Mouse (Mus musculus) hindbrain, embryonic 11.5 days (tissue): ENCODE results near the gene Riox1. TPM values are rescaled to one million over a fixed set of nuclear protein-coding genes. Genes with fewer than 3 reads are reported as not detected.
"Not testable (repeated sequence)": the region's sequence is repeated elsewhere in the genome, so short reads cannot be mapped to it uniquely, and the experiment has no call there.

Experiments
- ATAC-seq: fragments of 200-750 bp; cut with Nextera tagmentation; 2 replicates; pipeline ENCODE4 v1.8.0; 2017; ENCODE audit warnings: mild to moderate bottlenecking, moderate TSS enrichment, moderate library complexity; ENCODE audit not compliant: low FRiP score
- DNase-seq: peaks from one replicate; pipeline ENCODE4 v3.0.0-alpha.2; 2015; ENCODE audit warnings: low spot score
- H3K27ac ChIP-seq: fragments of 300-500 bp; sonication (generic); 2 replicates; pipeline ENCODE4 v1.5.1; 2014; ENCODE audit warnings: mild to moderate bottlenecking, low read depth, low read length
- H3K27me3 ChIP-seq: fragments of 300-500 bp; sonication (generic); 2 replicates; pipeline ENCODE4 v1.6.1; 2014; ENCODE audit warnings: mild to moderate bottlenecking, low read length, moderate library complexity, mixed read lengths; ENCODE audit not compliant: control insufficient read depth, insufficient read depth
- H3K36me3 ChIP-seq: fragments of 300-500 bp; sonication (generic); 2 replicates; pipeline ENCODE4 v1.6.1; 2014; ENCODE audit warnings: mild to moderate bottlenecking, low read length, moderate library complexity, mixed read lengths; ENCODE audit not compliant: control insufficient read depth, insufficient read depth
- H3K4me1 ChIP-seq: fragments of 300-500 bp; sonication (generic); replicated peaks from 2 replicates; pipeline ENCODE4 v1.6.1; 2014; ENCODE audit warnings: low read length, mixed read lengths; ENCODE audit not compliant: control insufficient read depth, insufficient read depth
- H3K4me2 ChIP-seq: fragments of 300-500 bp; sonication (generic); replicated peaks from 2 replicates; pipeline ENCODE4 v1.6.1; 2014; ENCODE audit warnings: mild to moderate bottlenecking, low read depth, low read length
- H3K4me3 ChIP-seq: fragments of 300-500 bp; sonication (generic); 2 replicates; pipeline ENCODE4 v1.5.1; 2014; ENCODE audit warnings: low read depth, low read length
- H3K9ac ChIP-seq: fragments of 300-500 bp; sonication (generic); 2 replicates; pipeline ENCODE4 v1.6.1; 2014; ENCODE audit warnings: low read depth, low read length
- H3K9me3 ChIP-seq: fragments of 300-500 bp; sonication (generic); 2 replicates; pipeline ENCODE4 v1.6.1; 2016; ENCODE audit warnings: low read length; ENCODE audit not compliant: control insufficient read depth
- WGBS: fragments of 180-500 bp; shearing (Covaris S2); extraction: QIAGEN DNeasy Blood & Tissue Kit; methylation state at CpG from one replicate; pipeline ENCODE4 v1.1.7; 2014; 5-methylcytosine and 5-hydroxymethylcytosine counted together
- polyA plus RNA-seq: library from polyadenylated mRNA; unstranded; fragments of >200 nt; fragmentation: Nextera tagmentation; extraction: Ambion mirVana; gene quantifications from 2 replicates; pipeline ENCODE4 v1.2.1, GENCODE M21; 2014

The Riox1 gene
- polyA plus RNA-seq, 1 experiment from 2014 or later: 14.9 TPM

DNA sequence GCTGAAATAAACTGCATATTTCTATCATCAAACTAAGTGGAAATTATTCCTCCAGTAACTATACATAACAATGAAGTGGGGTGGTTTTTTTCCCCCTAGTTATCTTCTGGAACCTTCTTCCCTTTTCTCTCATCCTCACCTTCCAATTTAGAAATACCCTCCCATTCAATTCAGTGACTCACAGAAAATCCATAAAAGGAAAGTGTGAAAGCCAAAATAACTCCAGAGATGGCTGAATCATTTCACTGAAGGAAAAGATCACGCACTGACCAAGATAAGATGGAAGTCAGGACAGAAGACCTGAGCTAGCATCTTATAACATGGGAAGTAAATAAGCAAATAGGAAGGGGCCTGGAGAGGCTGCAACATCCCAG is 26.9 kb upstream of the Riox1 start:
- Histone ChIP-seq H3K4me2 (no peak overlapping the region), H3K36me3 (no peaks in the 10 kb centered on the region), H3K27ac (no peak overlapping the region), H3K27me3 (no peaks in the 10 kb centered on the region), H3K4me3 (no peak overlapping the region), H3K9ac (no peak overlapping the region), H3K4me1 (peaks cover 5% of the 10 kb centered on the region; the same call in 1 of the 2 replicates), H3K9me3 (no peaks in the 10 kb centered on the region)
- WGBS: 94% methylated on average over 1 of the region's 1 CpGs
- no peak for ATAC-seq
- DNase-seq: no peak

DNA sequence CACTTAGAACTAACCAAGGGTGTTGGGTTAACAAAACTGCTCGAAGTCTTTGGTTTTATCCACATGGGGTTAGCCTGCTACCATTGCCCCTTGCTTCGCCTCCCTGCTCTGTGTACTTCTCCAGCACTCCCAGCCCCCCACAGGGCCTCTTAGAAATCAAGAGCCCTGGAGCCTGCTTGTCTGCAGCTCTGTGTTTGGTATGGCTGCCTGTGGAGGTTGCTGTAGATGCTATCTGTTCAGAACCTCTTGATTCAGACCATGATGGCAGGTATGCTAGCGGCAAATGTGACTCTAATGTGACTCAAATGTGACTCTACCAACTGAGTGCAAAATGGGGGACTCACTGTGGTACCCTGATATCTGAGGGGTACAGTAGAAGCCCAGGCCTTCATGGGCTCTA is 26.1 kb upstream of the Riox1 start:
- 53% methylated on average over 3 of the region's 3 CpGs for WGBS
- H3K4me2 ChIP-seq: no peak overlapping the region
- peaks cover 5% of the 10 kb centered on the region; the same call in 1 of the 2 replicates for H3K4me1 ChIP-seq
- H3K27ac ChIP-seq: no peak overlapping the region
- no peak overlapping the region for H3K9ac ChIP-seq
- DNase-seq (no peak), ATAC-seq (no peak)
- no peaks in the 10 kb centered on the region for H3K36me3 ChIP-seq
- H3K27me3 ChIP-seq: no peaks in the 10 kb centered on the region
- no peak overlapping the region for H3K4me3 ChIP-seq
- no peaks in the 10 kb centered on the region for H3K9me3 ChIP-seq

DNA sequence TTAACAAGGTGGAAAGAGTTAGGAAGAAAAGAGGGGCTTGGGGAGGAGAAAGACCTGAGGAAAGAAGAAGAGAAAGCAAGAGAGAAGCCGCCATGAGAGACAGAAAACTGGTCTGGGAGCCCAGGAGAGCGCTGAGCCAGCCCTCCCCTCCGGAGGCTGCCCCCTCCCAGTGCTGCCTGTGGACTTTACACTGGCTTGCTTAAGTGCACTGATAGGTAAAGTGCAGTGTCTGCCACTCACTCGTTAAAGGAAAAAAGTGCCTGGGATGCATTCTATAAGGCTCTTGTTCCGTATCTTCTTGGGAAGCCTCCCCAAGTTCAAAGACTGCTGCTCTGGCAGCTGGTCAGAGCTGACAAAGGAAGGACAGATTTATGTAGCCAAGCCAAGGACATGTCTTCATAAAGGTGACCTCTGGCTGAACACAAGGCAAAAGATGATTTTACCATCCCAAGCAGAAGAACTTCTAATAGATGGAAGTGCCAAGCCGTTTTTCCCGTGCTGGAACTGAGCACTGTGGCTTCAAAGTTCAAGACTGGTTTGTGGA is 25.2 kb upstream of the Riox1 start:
- H3K27ac ChIP-seq: no peak overlapping the region
- no peaks in the 10 kb centered on the region for H3K36me3 ChIP-seq
- no peak overlapping the region for H3K4me2 ChIP-seq
- peaks cover 3% of the 10 kb centered on the region; the same call in 1 of the 2 replicates for H3K4me1 ChIP-seq
- WGBS: 65% methylated on average over 7 of the region's 7 CpGs
- no peak overlapping the region for H3K4me3 ChIP-seq
- no peaks in the 10 kb centered on the region for H3K27me3 ChIP-seq
- DNase-seq: no peak
- ATAC-seq: no peak
- H3K9me3 ChIP-seq: no peaks in the 10 kb centered on the region
- no peak overlapping the region for H3K9ac ChIP-seq

DNA sequence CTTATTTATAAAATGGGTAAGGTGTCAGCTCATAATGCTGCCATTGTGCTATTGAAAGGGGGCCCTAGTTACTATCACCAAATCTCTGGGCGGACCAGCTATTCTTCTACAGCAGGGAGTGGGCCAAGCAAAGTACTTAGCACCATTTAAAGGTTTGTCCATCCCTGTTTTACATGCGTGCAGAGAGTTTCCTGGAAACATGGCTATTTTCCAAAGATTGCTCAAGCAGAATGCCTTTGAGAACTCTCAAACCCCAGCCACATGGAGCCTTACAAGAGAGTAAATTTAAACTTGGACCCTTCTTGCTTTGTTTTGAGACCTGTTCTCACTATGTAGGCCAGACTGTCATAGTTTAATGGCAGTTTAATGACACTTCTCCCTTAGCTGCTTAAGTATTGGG is 24.3 kb upstream of the Riox1 start:
- 0 out of 2 replicates have a peak, but pooled peaks cover 2% of the 10 kb centered on the region for H3K4me1 ChIP-seq
- H3K4me3 ChIP-seq: no peak overlapping the region
- H3K27ac ChIP-seq: no peak overlapping the region
- H3K9ac ChIP-seq: no peak overlapping the region
- ATAC-seq (no peak), DNase-seq (no peak)
- H3K27me3 ChIP-seq: no peaks in the 10 kb centered on the region
- no peaks in the 10 kb centered on the region for H3K9me3 ChIP-seq
- H3K4me2 ChIP-seq: no peak overlapping the region
- WGBS: 82% methylated on average over 2 of the region's 2 CpGs
- no peaks in the 10 kb centered on the region for H3K36me3 ChIP-seq

DNA sequence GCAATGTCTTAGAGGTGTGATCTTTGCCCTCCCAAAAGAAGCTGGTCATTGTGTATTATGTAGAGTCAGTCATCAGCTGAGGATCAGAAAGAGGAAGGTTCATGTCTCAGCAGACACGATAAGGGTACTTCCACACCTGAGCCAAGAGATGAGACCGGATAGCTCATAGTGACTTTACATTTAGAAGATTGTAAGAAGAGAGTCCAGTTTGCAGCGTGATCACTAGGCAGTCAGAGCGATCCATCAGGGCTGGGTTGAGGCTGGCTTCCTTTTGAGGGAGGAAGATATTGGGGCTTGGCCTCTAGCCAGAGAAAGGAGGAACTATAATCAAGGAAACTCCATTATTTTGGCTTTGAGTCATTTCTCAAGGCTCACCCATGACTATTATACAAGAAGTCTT is 22.7 kb upstream of the Riox1 start:
- Histone ChIP-seq H3K4me1 (0 out of 2 replicates have a peak, but pooled peaks cover 2% of the 10 kb centered on the region), H3K9me3 (no peaks in the 10 kb centered on the region), H3K4me3 (no peak overlapping the region), H3K36me3 (no peaks in the 10 kb centered on the region), H3K27me3 (no peaks in the 10 kb centered on the region), H3K9ac (no peak overlapping the region), H3K4me2 (no peak overlapping the region), H3K27ac (no peak overlapping the region)
- no peak for ATAC-seq
- DNase-seq: no peak
- 81% methylated on average over 4 of the region's 4 CpGs for WGBS

DNA sequence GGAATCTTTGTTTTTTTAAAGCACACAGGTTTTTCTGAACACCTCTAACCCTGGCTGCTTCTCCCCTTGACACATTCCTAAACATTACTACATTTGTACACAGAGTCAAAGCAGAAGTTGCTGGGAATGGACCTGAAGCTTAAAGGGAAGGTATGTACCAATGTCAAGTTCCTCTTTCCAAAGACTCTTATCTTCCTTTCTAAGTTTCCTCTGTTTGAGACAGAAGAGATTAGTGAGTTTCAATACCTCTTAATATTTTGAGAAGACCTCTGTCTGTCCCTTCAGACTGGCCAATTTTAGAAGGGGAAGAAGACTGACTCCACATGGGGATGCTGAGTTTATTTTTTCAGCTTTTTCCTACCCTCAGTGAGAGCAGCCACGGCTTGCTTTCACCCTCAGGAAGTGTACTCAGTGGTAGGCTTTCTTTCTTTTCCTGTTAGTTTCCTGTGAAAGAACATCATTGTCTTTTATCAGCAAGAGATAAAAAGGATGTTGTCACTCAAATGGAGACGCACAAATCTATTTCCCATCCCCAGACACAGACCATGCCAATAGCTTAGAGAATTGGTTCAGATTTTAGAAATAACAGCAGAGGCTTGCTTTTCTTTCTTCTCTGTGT is 21.1 kb upstream of the Riox1 start:
- DNase-seq: no peak
- WGBS: 40% methylated on average over 2 of the region's 2 CpGs
- Histone ChIP-seq H3K36me3 (no peaks in the 10 kb centered on the region), H3K4me2 (no peak overlapping the region), H3K4me3 (no peak overlapping the region), H3K9ac (no peak overlapping the region), H3K27me3 (no peaks in the 10 kb centered on the region), H3K4me1 (no peaks in the 10 kb centered on the region), H3K27ac (no peak overlapping the region), H3K9me3 (no peaks in the 10 kb centered on the region)
- ATAC-seq: no peak

DNA sequence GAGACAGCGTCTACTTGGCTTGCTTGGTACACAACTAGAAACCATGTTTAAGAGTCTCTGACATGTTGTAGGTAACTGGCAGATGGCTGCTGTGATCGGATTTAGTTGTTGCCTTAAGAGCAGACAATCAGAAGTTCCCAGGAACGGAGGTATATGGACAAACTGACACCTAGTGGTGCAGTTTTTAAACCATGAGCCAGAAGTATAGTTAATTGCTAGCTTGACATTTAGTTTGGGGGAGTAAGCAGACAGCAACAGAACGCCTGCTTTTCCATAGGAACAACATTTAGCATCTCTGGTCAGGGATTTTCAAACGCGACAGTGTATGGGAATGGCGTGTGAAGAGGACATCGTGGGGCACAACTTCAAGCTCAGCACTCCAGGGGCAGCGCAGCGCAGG is 12.8 kb upstream of the Riox1 start:
- DNase-seq (no peak), ATAC-seq (no peak)
- Histone ChIP-seq H3K27ac (no peak overlapping the region), H3K9ac (no peak overlapping the region), H3K4me3 (no peak overlapping the region), H3K4me2 (no peak overlapping the region), H3K4me1 (no peaks in the 10 kb centered on the region), H3K36me3 (no peaks in the 10 kb centered on the region), H3K9me3 (no peaks in the 10 kb centered on the region), H3K27me3 (no peaks in the 10 kb centered on the region)
- 70% methylated on average over 10 of the region's 10 CpGs for WGBS

DNA sequence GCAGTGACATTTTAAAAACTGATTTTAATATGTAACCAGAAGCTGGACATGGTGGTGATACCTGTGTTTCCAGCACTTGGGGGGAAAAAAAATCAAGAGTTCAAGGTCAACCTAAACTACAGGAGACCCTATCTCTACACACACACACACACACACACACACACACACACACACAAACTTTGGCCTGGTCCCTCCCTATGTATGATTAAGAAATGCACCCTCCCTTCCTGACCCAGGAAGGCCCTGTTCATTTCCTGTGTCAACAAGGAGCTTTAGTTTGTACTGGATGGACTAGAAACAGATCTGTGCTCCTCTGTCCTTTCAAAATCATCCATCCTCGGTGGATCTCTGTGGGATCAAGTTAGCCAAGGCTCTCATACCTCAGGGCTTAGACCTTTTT is 11.8 kb upstream of the Riox1 start:
- H3K27me3 ChIP-seq, H3K9me3 ChIP-seq, H3K9ac ChIP-seq, ATAC-seq, H3K27ac ChIP-seq, DNase-seq, H3K4me2 ChIP-seq, H3K4me1 ChIP-seq, H3K4me3 ChIP-seq, H3K36me3 ChIP-seq: not testable (repeated sequence)
- WGBS: 65% methylated on average over 1 of the region's 1 CpGs

DNA sequence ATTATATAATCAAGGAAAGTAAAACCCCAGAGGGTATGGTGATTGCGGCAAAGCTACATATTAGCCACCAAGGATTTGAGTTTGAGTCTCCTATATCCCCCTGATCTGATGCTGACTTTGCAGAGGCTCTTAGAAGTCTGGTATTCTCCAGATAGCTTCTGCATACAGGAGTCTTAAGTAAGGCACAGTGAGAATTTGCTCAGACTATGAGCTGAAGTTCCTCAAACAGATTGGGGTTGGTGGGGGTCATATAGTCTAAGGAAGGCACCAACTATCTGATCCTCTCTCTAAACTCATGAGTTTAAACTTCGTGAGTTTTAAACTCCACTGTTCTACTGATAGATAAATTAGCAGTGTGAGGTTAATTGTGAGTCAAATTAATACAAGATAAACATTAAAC is 11.1 kb upstream of the Riox1 start:
- Histone ChIP-seq H3K4me2 (no peak overlapping the region), H3K4me1 (no peaks in the 10 kb centered on the region), H3K36me3 (no peaks in the 10 kb centered on the region), H3K27me3 (no peaks in the 10 kb centered on the region), H3K9me3 (no peaks in the 10 kb centered on the region), H3K4me3 (no peak overlapping the region), H3K9ac (no peak overlapping the region), H3K27ac (no peak overlapping the region)
- whole genome bisulfite sequencing: 78% methylated on average over 2 of the region's 2 CpGs
- no peak for ATAC-seq
- DNase-seq: no peak
